Mouse (Mus musculus) T-cell, adult 2 months (primary cell): ENCODE measurements around the gene Rreb1.
A peak's percentile ranks its signal among the peaks of the same experiment; 100 is the strongest.

Experiments used
- DNase-seq: peaks from one replicate; pipeline ENCODE4 v3.0.0; 2022; ENCODE audit warnings: low spot score

Gene Rreb1

DNA sequence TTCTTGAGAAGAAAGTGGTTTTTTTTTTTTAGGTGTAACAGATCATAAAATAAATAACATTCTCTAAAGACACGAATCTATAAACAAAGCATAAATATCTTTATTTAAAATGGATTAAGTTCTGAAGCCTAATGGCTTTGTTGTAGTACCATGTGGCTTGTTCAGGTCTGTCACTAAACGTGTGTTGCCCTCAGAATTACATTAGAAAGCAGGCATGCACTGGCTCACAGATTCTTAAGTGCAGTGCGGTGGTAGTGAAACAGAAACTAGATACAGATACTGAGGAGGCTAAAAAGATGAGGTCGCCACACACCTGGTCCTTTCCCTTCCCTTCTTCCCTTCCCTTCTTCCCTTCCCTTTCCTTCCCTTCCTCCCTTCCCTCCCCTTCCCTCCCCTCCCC, 75.2 kb downstream of the Rreb1 start:
- peak; percentile 49 for DNase-seq

DNA sequence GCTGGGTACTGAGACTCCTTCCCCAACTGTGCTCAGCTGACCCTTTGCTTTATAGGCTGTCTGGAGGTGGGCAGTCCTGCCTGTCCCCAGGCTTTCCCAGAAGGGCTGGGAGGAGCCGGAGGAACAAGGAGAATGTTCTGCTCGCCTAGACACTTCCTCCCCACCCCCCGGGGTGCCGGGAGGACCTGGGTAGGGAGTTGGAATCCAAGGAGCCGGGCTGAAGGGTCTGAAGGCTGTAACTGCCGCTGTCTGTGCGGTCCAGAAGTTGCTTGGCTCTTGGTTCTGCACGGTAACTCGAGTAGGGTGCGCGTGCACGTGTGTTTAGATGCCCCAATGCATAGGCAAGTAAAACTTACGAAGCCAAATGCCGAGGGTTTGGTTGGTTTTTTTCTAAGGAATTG, 75.8 kb downstream of the Rreb1 start:
- DNase-seq, result peak; percentile 26

DNA sequence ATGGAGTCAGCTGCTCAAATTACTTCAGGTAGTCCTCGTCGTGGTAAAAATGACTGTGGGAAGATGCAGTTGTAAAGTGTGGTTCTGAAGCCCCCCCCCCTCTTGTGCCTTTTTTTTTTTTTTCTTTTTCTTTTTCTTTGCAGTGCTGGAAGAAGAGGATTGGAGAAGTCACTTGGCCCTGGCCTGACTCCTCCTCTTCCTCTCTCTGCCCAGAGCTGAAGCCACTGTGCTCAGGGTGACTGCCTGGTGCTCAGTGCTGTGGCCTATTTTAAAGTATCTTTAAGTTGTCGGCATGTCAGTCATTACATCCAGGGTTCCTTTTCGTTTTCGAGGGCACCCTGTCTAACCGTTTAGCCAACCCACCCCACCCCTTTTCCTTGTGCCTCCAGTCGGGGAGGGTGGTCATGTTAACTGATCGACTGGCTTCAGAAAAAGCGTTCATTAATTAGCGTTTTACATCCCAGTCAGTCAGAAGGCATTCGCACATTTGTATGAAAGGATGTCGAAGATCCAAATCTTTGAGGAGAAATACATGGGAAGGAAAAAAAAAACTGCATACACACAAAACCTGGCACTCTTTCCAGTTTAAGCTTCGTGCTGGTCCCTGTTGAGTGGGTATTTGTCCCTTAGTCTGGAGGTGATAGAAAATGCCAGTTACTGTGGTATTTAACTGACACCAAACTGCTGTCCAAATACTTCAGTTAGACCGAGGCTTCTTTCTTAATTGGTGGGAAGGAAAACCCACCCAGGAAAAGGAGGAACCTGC, 76.4 kb downstream of the Rreb1 start:
- no peak for DNase-seq

DNA sequence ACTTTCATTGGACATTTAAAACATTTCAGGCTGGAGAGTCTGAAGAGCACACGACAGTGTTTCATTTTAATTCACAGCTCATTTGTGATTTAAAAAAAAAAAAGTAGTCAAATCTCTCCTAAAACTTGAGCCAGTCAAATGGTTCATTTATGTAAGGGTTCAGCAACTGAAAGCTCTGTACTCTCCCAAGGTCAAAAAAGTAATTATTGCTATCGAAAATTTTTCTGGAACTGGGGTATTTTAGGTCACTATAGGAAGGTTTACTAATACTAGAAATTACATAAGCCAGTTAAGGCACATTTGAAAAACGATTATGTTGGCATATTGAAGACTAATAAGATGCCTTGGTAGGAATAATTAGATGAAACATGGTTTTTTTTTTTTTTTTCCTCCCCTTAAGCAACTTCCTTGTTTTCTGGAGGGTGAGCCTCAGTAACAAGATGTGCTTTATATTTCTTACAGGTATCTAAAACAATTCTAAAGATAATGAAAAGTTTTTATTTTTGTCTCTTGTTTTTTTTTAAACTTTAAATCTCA, 77.1 kb downstream of the Rreb1 start:
- no peak for DNase-seq

DNA sequence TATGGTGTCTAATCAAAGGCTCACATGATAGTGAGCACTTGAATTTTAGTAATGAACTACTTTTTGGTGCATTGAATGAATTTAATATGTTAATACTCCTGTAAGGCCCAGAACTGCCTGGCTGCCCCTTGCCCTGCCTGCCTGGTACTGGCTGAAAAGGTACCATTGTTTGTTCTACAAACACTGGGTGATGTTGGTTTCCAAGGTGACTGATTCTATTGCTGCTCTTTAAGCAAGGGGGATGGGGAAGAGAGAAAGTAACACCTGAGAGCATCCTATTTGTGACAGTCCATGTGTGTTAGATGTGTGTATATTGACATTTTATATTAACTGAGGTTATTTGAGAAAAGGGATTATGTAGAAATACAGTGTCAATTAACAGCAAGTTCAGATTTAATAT, 77.6 kb downstream of the Rreb1 start:
- no peak for DNase-seq

DNA sequence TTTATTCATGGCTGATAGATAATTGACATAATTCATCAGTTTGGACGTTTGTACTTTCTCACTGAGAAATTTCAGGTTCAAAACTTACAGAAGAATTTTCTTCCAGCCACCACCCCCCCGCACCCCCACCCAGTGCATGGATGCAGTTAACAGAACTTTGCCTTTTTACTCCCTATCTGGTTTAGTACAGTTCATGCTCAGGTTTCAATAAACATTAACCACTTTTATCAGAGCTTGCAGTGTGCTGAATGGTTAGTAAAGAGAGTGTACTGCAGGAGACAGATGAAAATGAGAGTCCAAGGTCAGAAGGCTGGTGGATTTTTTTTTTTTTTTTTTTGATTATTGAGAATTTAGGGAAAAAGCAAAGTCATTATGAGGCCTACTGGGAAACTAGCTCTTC, 78.3 kb downstream of the Rreb1 start:
- DNase-seq, result no peak

DNA sequence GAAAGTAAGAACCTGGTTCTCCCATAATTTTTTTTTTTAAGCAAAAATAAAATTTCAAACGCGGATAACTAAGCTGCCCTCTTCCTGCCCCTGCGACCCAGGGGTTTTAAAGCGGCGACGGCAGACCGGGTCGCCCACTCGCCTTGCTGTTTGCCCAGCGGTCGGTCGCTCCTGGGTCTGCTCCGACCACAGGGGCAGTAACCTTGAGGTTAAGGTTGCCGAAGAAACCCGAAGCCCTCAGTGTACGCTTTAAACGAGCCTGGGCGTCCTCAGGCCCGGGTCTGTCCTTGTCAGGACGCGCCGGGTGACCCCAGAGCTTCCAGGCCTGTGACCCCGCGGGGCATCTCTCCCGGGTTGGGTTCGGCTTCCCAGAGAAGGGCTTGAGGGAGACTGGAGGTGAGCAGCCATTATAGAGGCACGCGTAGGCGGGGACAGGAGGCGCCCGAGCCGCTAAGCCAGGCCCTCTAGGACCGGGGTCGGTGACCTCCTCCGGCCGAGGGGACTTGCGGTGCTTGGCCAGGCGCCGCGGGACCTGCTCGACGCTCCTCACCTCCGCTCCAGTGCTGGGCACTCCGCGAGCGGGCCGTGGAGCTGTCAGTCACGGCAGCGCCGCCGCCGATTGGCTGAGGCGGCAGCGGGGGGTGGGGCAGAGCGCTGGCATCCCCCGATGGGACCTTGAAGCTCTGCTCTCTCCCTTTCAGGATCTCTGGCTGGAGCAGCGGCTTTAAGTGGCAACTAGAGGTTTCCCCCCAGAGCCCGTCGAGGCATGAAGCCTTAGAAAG, 79.3 kb downstream of the Rreb1 start:
- DNase-seq, result peak; percentile 89

DNA sequence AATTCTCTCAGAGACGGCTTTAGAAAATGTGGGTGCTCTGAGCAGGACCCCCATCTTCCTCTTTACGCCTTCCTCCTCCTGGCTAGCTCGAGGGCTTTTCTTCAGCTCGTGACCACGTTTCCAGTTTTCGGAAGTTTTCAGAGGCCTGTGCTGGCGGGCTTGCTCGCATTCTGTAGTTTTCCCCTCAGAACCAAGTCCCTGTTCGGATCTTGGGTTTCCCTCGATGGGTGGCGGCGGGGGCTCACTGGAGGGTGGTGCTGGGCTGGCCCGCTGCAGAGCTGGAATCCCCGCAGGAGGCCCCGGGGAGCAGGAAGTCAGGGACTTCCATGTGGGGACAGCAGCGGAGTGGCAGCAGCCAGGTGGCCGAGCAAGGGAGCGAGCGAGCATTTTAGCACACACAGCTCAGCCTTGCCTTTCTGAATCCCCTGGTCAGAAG, 79.9 kb downstream of the Rreb1 start:
- DNase-seq, result peak; percentile 41

DNA sequence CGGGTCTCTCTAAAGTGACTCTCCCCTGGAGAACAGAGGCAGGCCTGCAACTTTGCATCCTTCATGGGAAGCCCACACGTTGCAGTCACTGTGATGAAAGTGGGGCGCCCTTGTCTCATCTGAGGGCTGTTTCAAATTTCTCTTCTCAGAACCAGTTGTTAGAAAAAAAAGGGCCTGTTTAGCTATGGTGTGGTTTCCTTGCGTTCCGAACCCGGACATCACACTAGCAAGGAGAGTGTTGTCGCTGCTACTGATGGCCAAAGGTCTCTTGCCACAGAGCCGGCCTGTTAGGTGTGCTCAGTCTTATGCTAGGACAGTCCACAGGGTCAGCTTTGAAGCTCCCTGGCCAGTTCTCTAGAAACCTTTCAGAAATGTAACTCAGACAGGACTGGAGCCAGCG, 80.3 kb downstream of the Rreb1 start:
- DNase-seq, result no peak

DNA sequence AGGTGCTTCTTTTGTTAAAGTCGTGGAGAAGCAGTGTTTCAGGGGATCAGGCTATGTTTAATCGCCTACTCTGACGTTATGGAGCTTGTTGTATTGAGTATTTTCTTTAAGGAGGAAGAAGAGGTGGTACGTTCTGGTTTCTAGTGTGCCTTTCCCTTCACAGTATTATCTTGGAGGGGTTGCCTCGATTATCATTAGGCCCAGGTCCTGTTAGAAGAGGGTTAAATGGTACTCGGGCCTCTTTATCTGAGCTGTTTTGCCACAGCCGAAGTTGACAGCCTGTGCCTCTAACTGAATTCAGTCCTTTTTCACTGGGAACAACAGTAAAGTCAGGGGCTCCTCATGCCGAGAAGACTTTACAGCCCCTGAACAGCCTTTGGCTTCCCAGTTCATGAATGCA, 81.6 kb downstream of the Rreb1 start:
- no peak for DNase-seq

DNA sequence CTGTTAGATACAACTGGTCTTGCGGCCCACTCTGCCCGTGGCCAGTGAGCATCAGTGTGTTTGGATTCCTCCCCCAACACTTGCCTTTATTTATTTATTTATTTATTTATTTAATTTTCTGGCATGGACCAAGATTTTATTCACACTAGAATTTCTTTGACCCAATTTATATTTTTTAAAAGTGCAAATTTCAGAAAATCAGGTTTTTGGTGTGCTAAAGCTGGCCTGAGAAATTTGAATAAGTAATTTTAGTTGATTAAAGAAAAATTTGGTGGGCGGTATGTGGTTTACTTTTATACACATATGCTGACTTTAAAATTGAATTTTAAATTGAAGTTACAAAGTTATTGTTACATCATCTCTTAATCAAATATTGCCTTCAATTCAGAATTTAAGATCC, 82.0 kb downstream of the Rreb1 start:
- no peak for DNase-seq

DNA sequence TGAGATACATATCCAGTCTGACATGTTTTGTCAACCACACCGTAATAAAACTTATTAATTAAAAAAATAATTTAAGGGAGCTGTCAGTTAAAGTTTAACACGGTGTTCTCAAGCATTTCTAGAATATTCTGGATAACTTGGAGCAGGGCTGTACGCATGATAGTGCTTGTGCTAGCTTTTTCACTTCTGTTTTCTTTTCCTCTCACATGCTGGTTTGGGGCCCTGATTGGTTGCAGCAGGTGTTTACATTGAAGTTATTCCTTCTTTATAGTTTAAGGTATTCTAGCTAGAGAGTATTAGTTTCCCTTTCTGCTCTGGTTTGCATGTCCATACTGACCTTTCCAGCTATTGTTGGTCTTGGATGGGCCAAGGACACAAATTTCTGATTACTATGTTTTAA, 82.6 kb downstream of the Rreb1 start:
- DNase-seq, result no peak

DNA sequence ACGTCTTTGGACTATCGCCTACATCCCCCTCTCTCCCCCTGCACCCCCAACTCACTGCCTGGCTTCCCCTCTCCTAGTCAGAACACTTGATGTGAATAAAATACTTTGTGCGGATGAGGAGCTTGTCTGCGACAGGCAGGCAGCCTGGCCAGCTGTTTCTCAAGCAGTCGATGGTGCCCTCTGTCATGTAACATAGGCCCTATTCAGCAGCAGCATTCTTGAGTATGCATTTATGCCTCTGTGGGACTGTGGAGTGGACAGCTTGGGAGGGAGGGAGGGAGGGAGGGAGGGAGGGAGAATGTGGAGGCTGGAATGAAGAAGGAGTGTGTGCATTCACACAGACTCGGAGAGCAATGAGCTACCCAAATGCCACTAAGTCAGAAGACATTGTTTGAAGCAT, 84.3 kb downstream of the Rreb1 start:
- no peak for DNase-seq

DNA sequence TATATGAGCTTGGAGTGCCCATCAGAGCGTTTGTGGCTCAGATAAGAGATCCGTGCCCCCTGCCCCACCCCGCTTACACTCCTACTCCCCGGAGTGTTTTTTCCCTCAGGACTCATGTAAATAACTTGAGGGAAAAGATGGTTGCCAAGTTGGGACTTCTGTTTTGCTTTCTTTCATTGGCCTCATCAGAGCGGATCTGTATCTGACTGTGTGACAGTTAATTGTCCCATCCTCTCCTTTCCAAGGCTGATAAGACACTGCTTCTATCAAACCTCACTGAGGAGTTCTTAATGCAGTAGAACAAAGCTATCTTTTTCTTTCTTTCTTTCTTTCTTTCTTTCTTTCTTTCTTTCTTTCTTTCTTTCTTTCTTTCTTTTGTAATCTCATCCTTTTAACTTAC, 85.4 kb downstream of the Rreb1 start:
- no peak for DNase-seq

DNA sequence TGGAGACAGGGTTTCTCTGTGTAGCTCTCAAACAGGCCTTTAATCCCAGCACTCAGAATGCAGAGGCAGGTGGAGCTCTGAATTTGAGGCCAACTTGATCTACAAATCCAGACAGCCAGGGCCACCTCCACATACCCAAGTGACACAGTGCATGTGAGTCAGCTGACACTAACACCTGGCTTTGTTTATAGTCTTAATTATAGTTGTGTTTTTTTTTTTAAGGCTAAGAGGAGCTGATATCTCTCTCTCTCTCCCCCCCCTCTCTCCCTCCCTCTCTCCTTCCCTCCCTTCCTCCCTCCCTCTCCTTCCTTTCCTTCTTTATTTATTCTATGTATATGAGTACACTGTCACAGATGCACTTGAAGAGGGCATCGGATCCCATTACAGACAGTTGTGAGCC, 86.5 kb downstream of the Rreb1 start:
- no peak for DNase-seq

DNA sequence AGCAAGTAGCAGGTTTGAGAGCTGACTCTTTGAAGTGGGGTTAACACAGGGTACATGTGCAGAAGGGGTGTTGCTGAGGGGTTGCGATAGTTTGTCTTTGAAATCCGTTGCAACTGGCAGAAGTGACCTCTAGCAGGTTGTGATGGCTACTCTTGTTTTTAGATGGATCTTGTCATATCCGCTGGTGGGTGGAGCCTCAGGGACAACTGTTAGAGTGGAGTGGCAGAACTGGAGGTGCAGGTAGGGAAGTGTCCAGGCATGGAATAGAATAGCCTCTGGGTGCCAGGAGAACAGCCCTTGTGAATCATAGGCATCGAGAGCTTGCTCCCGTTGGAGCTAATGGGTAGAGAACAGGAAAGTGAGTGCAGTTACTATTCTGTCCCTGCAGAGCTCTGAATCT, 88.1 kb downstream of the Rreb1 start:
- no peak for DNase-seq

DNA sequence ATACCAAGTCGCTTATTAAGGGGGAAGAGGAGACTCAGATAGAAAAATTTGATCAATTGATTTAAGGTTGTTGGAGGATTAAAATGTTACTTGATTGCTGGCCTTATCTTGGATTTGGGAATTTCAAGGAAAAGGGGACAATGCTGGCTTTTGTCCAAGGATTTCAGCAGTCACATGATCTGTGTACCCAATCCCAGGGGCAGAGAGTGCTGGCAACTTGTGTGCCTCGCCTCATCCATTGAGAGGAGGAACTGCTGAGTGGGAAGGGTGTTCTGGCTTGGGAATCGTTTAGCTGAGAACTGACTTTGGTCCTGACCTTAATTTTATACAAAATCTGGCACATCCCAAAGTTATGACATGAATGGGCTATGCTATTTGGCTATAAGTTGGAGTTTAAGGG, 88.6 kb downstream of the Rreb1 start:
- no peak for DNase-seq

DNA sequence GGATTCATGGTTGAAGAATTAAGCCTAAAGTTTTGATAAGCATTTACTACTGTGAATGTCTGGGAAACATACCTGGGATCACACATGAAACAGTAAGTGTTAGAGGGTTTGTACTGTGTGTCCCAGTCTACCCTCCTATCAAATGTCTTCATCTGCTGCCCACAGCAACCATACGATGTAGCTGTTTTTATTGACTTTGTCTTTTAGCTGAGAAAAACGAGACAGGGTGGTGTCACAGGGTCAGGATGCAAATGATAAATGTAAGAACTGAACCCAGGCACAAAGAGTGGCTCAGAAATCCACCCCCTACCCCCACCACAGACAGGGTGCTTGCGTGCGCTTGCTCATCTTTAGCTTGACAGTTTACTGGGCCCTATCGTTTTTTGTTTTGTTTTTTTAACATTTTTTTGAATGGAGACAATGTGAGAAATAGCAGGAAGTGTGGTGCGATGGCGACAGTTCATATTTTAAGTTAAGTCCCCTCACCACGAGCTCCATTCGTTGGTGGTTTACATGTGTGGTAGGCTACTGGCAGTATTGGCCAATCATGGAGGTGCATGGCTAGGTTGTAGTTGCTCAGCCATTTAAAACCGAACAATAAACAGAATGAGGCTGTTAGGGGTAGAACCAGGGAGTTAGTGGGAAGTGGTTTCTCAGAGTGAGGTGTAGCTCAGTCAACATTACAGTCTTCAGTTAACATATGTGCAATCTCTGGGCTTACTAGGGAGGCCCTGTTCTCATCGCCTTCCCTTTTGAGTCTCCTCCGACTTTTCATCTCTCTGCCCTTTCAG, 92.1 kb downstream of the Rreb1 start:
- peak; percentile 53 for DNase-seq

DNA sequence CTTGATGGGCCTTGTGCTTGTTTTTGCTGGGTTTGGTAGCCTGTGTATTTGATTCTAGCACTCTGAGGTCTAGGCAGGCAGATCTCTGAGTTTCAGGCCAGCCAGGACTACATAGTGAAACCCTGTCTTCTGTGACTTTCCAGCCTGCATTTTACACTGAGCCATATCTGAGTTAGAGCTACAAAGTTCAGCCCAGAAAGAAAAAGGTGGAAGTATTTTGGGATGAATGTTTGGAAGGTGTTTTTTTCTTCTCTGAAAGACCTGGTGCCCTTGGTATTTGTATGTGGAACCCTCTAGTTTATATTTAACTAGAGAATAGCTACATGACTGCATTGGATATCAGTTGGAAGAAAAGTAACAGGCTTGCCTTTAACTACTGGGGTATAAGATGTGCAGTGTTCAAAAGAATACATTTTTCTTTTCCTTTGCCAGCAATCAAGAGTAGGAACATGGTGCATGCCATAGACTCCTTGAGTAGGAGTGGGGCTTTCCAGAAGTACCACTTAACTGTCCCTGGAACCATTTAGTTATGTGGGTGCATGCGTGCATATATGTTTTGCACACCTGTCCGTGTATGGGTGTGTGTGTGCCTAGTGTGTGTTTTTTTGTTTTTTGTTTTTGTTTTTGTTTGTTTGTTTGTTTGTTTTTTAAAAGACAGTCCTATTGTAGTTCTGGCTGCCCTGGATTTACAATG, 94.1 kb downstream of the Rreb1 start:
- DNase-seq, result no peak

DNA sequence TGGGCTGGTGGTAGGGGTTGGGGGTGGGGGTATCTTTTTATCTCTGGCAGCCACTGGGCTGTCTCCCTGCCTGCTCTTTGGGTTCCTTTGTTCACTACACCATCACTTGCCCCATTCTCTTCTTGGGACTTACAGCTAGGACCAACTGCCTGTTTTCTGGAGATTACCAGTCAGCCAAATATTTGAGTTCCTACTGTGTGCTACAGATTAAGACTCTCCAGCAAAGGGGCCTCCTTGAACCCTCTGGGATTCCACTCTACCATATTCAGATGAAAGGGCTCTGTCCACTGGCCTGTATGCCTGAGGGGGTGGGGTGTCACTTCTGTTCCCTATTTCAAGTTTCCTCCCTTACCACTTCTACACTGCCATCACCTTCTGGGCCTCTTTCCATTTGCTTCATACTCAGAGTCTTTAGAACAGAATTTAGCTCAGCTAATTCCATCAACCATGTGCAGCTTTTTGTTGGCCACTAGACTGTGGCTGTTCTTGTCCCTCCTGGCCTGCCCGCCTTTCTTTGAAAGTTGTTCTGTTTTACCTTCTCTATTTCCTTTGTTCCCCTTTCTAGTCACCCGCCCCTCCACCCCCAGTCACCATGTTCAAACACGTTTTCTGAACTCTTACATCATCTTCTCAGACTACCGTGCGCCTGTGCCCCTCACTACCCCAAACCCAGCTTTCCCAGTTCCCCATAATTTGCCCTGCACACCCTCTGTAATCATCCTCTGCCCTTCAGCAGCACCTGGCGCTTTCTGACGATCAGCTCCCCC, 95.1 kb downstream of the Rreb1 start:
- DNase-seq, result peak; percentile 8

DNA sequence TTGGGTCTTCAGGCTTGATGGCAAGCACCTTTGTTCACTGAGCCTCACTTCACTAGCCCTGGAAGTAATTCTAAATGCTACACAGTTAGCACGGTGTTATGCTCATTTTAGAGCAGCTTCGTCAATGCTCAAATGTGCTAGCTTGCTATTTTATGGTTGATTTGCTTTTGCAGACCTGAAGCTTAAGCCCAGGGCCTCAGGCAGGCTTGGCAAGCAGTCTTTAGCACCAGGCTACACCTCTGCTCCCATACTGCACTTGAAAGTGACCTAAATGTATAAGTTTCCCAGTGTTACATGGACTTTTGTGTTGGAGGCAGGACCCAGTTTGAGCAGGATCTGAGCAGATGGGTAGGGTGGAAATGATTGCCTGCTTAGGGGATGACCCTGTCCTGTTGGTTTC, 97.7 kb downstream of the Rreb1 start:
- DNase-seq, result no peak
